Mouse (Mus musculus) lung, adult 2 months (tissue): ENCODE results near the gene Dapk1.

Experiments
- CTCF ChIP-seq: fragments of 200-500 bp; IDR thresholded peaks from 2 replicates; pipeline ENCODE4 v1.5.1; 2011; ENCODE audit warnings: mild to moderate bottlenecking, low read length, control low read depth; ENCODE audit not compliant: insufficient read depth
- POLR2A ChIP-seq: fragments of 200-500 bp; IDR thresholded peaks from 2 replicates; pipeline ENCODE4 v1.6.1; 2011; ENCODE audit warnings: low read depth, mild to moderate bottlenecking, control low read depth, low read length, borderline replicate concordance; ENCODE audit errors: extremely low read depth

DNA sequence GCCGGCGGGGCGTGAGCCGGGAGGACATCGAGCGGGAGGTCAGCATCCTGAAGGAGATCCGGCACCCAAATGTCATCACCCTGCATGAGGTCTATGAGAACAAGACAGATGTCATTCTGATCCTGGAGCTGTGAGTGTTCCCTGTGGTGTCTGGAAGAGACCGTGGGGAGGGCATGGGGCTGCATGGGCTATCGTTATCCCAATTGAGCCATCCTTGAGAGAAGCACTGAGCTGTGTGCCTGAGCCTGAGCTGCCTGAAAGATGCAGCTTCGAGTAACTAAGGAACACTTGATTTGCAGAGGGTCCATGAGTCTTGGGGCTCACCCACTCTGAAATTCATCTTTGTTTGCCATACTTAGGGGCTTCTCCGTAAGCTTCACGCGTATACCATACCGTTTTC is 94.6 kb downstream of the Dapk1 start:
- TF ChIP-seq POLR2A (no peak), CTCF (no peak)
